Mouse (Mus musculus) gastrocnemius, postnatal 25 days (tissue): ENCODE measurements around the gene Tmem220. TPM values are rescaled to one million over a fixed set of nuclear protein-coding genes. Genes with fewer than 3 reads are reported as not detected.

Source experiments
- DNase-seq: peaks from one replicate; pipeline ENCODE4 v3.0.0; 2022
- total RNA-seq, 2 experiments: library from RNA; stranded (reverse); gene quantifications; 1 replicate in 1 of 2; 2 replicates in 1 of 2; pipeline ENCODE4 v1.2.3; 2021

Gene Tmem220
- total RNA-seq, 2 experiments from 2014 or later = 0.28 to 0.96 TPM

DNA sequence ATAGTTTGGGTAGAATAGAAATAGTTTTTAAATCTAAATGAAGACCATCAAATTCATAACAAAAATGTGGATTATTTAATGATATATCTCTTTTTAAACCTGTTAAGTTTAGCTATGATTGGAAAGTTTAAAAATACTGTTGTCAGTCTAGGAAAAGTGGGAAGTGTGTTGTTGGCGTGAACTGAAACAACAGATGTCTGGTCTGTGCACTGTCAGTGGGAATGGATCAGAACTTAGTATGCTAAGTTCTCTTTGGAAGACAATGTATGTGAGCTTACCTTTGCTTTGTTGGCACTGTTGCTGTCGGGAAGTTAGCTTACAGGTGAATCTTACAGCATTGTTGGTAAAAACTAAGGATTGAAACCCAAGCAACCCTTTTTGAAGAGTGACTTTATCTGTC is 36.4 kb downstream of the Tmem220 start:
- DNase-seq = no peak

DNA sequence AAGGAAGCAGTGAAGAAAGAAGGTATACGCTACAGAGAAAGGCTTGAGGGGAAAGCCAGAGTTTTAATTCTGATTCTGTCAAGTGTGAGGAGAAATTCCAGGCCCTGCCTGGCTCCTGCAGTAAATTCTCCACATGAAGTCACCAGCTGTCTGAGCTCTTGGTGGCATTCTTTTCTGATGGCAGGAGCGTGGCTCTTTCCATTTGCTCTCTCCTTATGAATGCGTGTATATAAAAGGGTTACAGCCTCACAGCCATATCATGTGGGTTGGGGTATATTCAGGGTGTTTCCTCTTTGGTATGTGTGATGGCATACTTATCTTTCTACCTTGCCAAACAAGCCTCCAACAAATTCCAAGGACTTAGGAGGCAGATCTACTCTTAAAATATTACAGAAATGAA is 37.8 kb downstream of the Tmem220 start:
- no peak for DNase-seq

DNA sequence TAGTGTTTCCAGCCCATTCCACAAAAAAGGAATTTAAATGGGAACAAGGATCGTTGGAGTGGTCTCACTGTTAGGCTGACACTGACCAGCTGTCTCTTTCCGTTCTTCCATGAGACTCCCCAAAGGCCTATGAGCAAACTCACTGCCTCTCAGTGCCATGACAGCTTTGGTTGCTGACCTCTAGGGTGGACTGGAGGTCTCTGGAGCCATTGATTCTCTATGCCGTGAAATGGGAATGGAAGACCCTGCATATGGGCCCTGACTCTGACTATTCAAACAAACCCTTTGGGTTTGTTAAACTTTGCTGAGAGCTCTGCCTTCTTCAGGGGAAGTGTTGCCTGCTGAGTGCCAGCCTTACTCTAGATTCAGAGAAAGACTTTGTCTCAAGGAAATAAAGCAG is 42.8 kb downstream of the Tmem220 start:
- no peak for DNase-seq

DNA sequence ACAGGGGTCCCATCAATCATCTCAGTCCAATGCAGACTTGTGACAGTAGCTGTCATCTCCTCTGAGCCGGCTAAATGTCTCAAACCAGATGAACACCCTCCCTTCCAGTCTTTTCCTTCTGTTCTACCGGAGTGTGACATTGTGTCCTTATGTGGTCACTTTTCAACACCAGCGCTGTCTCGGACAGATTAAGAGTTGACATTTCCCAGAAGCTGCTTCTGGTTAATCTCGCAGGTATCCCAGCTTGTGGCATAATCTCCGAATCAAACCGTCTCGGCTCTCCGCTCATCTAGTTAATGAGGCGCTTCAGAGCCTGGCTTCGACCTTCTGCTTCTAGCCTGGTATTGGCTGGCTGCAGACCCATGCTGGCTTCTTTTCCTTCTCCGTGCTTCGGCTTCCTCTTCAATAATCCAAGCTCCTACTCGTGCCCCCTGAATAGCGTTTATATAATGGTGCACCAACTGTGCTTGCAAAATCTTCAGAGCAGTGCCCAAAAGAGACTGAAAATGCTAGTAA is 47.7 kb downstream of the Tmem220 start:
- DNase-seq = no peak

DNA sequence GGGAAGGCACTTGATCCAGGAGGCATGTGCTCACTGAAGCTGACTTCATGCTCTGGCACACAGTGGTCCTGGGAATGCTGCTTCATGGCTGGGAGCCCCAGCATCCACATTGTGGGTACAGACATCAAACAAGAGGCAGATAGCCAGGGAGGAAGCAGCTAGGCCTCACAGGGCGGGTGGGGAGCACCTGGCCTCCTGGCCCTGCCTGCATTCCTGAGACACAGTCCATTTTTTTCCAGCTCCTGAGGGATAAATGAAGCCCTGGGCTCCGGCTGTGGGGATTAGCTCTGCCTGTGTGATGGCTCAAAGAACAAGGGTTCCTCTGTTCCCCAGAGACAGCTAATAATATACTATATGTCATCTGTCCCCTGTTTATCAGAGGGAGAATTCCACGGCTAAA is 50.1 kb downstream of the Tmem220 start:
- DNase-seq = no peak

DNA sequence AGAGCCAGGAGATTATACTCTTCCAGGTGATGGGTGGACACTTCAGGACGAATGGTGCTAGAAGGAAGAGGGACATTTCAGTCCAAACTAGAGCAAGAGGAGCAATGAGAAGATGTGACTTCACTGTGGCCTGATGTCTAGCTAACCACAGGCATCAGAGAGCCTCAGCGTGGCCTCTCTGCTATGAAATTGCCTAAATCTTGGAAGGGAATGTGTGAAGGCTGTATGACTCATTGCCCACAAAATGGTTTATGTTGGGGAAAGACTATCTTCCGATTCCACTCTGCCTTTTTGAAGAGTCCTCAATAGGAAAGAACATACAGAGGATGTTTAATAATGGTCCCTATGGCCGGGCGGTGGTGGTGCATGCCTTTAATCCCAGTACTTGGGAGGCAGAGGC is 51.8 kb downstream of the Tmem220 start:
- DNase-seq = no peak

DNA sequence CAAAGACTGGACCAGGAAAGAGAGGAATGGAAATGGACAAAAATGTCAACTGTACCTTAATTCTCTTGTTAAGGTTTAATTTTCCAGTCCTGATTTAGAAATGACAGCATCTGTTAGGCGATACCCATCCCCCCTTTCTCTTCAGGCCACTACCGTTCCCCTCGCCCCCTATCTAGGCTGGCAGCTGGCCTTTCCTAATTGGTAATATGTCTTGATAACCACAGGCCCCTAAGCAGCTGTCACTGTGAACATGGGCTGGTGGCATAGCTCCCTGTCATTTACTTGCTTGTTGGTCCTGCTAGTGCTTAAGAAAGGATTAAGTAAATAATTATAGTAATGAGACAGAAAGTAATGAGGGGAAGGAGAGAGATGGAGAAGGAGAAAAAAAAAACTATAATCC is 52.5 kb downstream of the Tmem220 start:
- DNase-seq = no peak

DNA sequence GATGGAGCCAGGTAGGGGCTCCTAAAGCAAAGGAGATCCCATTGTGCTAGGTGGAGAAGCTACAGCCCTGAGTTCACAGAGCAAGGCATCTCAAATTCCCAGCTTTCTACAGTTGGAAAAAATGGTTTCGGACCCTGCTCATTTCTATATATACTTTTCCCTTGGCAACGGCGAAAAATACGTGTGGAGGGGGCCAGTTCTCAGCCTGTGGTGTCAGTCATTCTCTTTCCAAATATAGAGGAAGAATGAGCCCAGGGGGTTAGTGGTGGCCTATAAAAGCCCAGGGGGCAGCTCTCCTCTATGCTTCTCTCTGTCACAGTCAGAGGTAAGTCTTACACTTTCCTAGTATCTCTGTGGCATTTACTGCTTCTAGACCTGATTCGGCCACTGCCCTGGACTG is 53.0 kb downstream of the Tmem220 start, which contains the start of gene Myh3:
Gene Myh3, plus strand, starts transcription at position 301 of the 400 bp plus-strand sequence.
- no peak for DNase-seq

DNA sequence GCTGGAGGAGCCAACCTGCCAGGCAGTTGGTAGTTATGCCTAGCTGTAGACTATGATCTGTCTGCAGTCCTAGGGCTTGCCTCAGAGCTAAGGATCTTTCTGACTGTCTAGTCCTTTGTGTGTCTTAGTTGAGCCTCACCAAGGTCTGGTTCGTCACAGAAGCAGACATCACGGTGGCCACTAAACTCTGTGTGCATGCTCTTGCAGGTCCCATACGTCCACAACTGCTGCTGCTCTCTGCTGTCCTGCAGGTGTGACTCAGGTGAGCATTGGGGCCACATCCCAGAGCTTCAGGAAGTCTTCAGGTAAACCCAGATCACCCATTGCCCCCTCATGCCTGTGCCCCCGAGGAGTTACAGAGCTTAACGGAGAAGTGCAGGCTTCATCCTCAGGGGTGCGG is 53.9 kb downstream of the Tmem220 start:
- no peak for DNase-seq

DNA sequence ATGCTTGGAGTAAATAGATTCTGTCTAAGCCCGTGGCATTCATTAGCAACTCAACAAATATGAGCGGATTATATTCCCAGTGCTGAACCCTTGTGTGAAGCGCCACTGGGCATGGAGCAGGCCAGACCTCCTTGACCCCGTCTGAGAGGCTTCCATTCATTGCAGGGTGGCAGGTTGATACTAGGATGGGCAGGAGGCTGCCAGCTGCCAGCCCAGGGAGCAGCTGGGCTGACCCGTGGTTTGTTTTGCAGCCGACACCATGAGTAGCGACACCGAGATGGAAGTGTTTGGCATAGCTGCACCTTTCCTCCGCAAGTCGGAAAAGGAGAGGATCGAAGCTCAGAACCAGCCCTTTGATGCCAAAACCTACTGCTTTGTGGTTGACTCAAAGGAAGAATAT is 54.8 kb downstream of the Tmem220 start:
- no peak for DNase-seq

DNA sequence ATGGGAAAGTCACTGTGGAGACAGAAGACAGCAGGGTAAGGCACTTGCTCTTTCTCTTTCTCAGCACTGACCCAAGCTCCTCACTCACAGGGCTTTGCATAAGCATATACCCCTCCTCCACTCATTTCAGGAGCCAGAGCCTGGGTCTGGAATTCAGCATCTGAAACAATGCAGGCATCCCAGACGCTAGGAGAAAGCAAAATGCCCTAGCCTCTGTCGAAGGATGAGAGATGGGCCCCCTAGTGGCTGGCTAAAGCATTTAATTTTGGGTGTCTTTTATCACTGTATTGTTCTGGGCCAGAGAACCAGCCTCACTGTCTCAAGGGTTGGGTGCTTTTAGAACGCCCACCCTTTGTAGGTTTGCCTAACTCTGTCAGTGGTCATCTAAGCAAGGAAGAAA is 55.2 kb downstream of the Tmem220 start:
- no peak for DNase-seq

DNA sequence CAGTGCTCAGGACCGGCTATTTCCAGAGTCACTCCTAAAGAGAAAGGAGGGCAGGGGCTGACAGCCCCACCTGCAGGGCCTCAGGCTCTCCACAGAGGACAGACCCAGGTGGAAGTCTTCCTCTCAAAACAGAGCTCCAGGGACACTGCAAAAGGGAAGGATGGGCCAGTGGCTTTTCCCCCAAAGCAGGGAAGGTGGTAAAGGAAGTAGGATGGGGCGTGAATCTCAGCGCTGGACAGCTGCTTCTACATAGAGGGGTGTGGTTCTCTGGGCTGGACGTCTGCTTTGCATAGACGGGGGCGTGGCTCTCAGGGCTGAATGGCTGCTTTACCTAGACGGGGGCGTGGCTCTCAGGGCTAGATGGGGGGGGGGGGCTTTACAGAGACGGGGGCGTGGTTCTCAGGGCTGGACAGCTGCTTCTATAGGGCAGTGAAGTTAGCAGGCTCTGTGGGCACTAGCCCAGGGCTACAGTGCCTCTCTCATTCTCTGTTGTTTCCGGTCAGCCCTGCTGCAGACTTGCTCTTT is 56.2 kb downstream of the Tmem220 start:
- peak; percentile 25 for DNase-seq

DNA sequence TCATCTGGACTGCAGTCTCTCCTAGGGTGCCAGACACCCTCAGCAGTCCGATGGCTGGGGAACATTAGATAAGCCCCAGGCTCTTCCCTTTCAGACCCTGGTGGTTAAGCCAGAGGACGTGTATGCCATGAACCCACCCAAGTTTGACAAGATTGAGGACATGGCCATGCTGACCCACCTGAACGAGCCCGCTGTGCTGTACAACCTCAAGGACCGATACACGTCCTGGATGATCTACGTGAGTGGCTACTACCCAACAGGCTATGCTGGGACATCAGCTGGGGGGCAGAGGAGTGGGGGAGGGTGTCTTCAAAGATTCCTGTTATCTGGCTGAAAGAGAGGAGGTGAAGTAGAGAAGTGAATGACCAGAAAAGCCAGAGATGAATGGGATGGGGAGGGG is 57.2 kb downstream of the Tmem220 start:
- no peak for DNase-seq

DNA sequence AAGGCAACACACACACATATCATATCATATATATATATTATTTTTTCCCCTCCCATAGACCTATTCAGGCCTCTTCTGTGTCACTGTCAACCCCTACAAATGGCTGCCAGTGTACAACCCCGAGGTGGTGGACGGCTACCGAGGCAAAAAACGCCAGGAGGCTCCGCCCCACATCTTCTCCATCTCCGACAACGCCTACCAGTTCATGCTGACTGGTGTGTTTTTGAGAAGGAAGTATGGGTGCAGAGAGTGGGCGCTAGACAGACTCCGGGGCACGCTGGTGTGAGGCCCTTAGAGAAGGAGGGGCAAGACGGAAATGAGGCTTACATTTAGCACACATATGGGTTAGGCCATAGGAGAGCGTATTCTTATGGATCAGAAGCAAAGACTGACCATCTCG is 57.8 kb downstream of the Tmem220 start:
- no peak for DNase-seq

DNA sequence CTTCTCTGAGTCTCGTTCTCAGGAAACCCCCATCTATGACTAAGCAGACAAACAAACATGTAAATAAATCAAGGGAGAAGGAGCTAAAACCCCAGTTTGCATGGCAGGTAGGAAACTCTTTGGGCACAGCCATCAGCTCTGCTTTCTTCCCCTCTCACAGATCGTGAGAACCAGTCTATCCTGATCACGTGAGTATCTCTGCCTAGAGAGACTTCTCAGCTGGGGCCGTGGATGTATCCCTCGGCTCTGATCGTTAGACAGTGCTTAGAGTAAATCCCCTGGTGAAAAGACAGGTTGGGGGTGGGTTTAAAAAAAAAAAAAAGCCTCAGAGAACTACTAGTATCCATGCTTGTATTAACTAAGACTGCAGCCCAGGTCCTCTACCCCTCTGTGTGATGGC is 58.3 kb downstream of the Tmem220 start:
- no peak for DNase-seq

DNA sequence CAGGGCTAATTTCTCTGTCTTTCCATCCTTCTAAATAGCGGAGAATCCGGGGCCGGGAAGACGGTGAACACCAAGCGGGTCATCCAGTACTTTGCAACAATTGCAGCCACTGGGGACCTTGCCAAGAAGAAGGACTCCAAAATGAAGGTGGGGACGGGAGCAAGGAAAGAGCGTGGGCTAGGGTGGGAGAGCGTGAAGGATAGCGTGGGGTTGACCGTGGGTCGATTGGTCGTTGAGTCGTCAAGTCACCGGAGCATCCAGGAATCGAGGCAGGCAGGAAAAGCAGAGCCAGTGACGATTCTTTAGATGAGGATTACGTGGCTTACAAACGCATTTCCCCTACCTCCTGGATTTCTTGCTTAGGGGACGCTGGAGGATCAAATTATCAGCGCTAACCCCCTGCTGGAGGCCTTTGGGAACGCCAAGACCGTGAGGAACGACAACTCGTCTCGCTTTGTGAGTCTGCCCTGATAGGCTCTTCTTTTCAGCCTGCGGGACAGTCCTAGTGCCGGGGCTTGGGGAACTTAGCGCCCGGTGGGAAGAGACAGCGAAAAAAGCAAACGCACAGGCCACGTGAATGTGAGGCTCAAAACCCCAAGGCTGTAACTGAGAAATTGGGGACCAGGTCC is 58.9 kb downstream of the Tmem220 start:
- no peak for DNase-seq

Other genes starting within 250 kb of the Tmem220 start
- under 1 TPM in 1 of 2 experiments, not detected in 1; 0.05 TPM for gene Pirt, start 113.2 kb upstream of the Tmem220 start, total RNA-seq
- not detected for gene Tmem238l, start 68.5 kb upstream of the Tmem220 start, total RNA-seq
- 1 to 10 TPM; 6.9 to 8.9 TPM for gene Adprm, start 27.4 kb downstream of the Tmem220 start, total RNA-seq
- gene Sco1, start 27.5 kb downstream of the Tmem220 start, total RNA-seq = 1 to 10 TPM; 7.2 to 7.3 TPM
- 10 to 100 TPM; 11.9 to 13.1 TPM for gene Myh3, start 53.1 kb downstream of the Tmem220 start, total RNA-seq
- 1,000 to 10,000 TPM; 1,544 to 1,819 TPM for gene Myh2, start 145.9 kb downstream of the Tmem220 start, total RNA-seq
- 1,000 to 10,000 TPM; 3,929 to 5,903 TPM for gene Myh1, start 174.9 kb downstream of the Tmem220 start, total RNA-seq
- over 10,000 TPM; 20,146 to 24,206 TPM for gene Myh4, start 212.9 kb downstream of the Tmem220 start, total RNA-seq